Mouse (Mus musculus): ENCODE results near the gene Thap7. TPM values are rescaled to one million over a fixed set of nuclear protein-coding genes. Genes with fewer than 3 reads are reported as not detected.

Thap7 gene
- total RNA-seq, 2 experiments from 2014 or later, result 13.1 to 14.7 TPM

GRCm38 (mm10) chr16:17496499-17497305 lies 34.2 kb downstream of the Thap7 start:
- DNase-seq (ENCODE audit: low spot score), result no peak
- intact Hi-C loops (cut with DNase I), result no loop called here

- no peak for DNase-seq (ENCODE audit: low spot score)
- intact Hi-C loops (cut with DNase I), result no loop called here
Measured at GRCm38 (mm10) chr16:17491896-17492561, 38.9 kb downstream of the Thap7 start.

- DNase-seq (ENCODE audit: low spot score), result no peak
- intact Hi-C loops (cut with DNase I), result no loop called here
Measured at GRCm38 (mm10) chr16:17491154-17491553, 39.8 kb downstream of the Thap7 start.

GRCm38 (mm10) chr16:17489469-17490111 lies 41.3 kb downstream of the Thap7 start, which contains the start of gene Aifm3:
Gene Aifm3 (plus strand): TSS chr16:17489611.
- no peak for DNase-seq (ENCODE audit: low spot score)

GRCm38 (mm10) chr16:17488478-17489468 lies 42.2 kb downstream of the Thap7 start:
- DNase-seq (ENCODE audit: low spot score), result no peak
- intact Hi-C loops (cut with DNase I), result no loop called here

More at GRCm38 (mm10) chr16:17489469-17490111, 41.3 kb downstream of the Thap7 start, which contains the start of gene Aifm3:
- intact Hi-C loops (cut with DNase I), result no loop called here

- intact Hi-C loops (cut with DNase I), result no loop called here
- DNase-seq (ENCODE audit: low spot score), result no peak
Measured at GRCm38 (mm10) chr16:17486505-17486904, 44.4 kb downstream of the Thap7 start.

- intact Hi-C loops (cut with DNase I), result no loop called here
Measured at GRCm38 (mm10) chr16:17481465-17481864, 49.5 kb downstream of the Thap7 start.

GRCm38 (mm10) chr16:17478331-17478943 lies 52.5 kb downstream of the Thap7 start:
- DNase-seq (ENCODE audit: low spot score), result no peak
- intact Hi-C loops (cut with DNase I), result no loop called here

More at GRCm38 (mm10) chr16:17481465-17481864, 49.5 kb downstream of the Thap7 start:
- no peak for DNase-seq (ENCODE audit: low spot score)

Other genes with a start within 250 kb of the Thap7 start
- 1 to 10 TPM; 2.0 TPM for gene Serpind1, start 199.8 kb downstream of the Thap7 start, total RNA-seq (2021)
- 10 to 100 TPM; 14.9 to 16.9 TPM for gene Snap29, start 125.2 kb downstream of the Thap7 start, total RNA-seq (2021)
- gene Pi4ka, start 124.8 kb downstream of the Thap7 start, total RNA-seq (2021), result 10 to 100 TPM; 53.2 to 56.3 TPM
- 10 to 100 TPM; 25.3 to 29.3 TPM for gene Crkl, start 79.1 kb downstream of the Thap7 start, total RNA-seq (2021)
- under 1 TPM in 1 of 2 experiments, not detected in 1; 0.28 TPM for gene Aifm3, start 41.5 kb downstream of the Thap7 start, total RNA-seq (2021)
- gene Lztr1, start 22.4 kb downstream of the Thap7 start, total RNA-seq (2021), result 10 to 100 TPM; 34.3 to 35.0 TPM
- under 1 TPM in 1 of 2 experiments, not detected in 1; 0.17 TPM for gene Lrrc74b, start 30.1 kb upstream of the Thap7 start, total RNA-seq (2021)
- gene P2rx6, start 30.7 kb upstream of the Thap7 start, total RNA-seq (2021), result under 1 TPM; 0.50 to 0.83 TPM
- 1 to 10 TPM; 1.4 to 2.3 TPM for gene Slc7a4, start 52.1 kb upstream of the Thap7 start, total RNA-seq (2021)
- 10 to 100 TPM; 18.3 to 20.7 TPM for gene Smpd4, start 88.2 kb upstream of the Thap7 start, total RNA-seq (2021)
- gene Ccdc74a, start 115.3 kb upstream of the Thap7 start, total RNA-seq (2021), result under 1 TPM in 1 of 2 experiments, not detected in 1; 0.36 TPM
- 10 to 100 TPM; 24.5 to 26.6 TPM for gene Med15, start 201.8 kb upstream of the Thap7 start, total RNA-seq (2021)
- 10 to 100 TPM; 16.1 to 16.7 TPM for gene Klhl22, start 228.5 kb upstream of the Thap7 start, total RNA-seq (2021)

All from heart, postnatal 25 days (tissue).